Mouse (Mus musculus) ES-Bruce4 (cell line): ENCODE measurements around the gene Pnldc1. TPM values are rescaled to one million over a fixed set of nuclear protein-coding genes. Genes with fewer than 3 reads are reported as not detected.

Source experiments
- H3K27ac ChIP-seq: 2 replicates; pipeline ENCODE4 v1.5.1; 2012; ENCODE audit warnings: low read length, inconsistent platforms; ENCODE audit not compliant: insufficient read depth
- H3K27me3 ChIP-seq: 2 replicates; pipeline ENCODE4 v1.6.1; 2012; ENCODE audit warnings: mild to moderate bottlenecking, low read length, inconsistent platforms; ENCODE audit not compliant: control insufficient read depth, poor library complexity, insufficient read depth, severe bottlenecking
- H3K36me3 ChIP-seq: 2 replicates; pipeline ENCODE4 v1.6.1; 2012; ENCODE audit warnings: inconsistent platforms, mild to moderate bottlenecking, low read length, moderate library complexity; ENCODE audit not compliant: control insufficient read depth, poor library complexity, insufficient read depth, severe bottlenecking
- H3K4me1 ChIP-seq: one replicate; pipeline ENCODE4 v1.8.1; 2011; ENCODE audit warnings: low read length; ENCODE audit not compliant: control insufficient read depth, insufficient read depth
- H3K4me3 ChIP-seq: 2 replicates; pipeline ENCODE4 v1.5.1; 2011; ENCODE audit warnings: low read depth, mild to moderate bottlenecking, low read length
- H3K9ac ChIP-seq: 2 replicates; pipeline ENCODE4 v1.6.1; 2012; ENCODE audit warnings: low read depth, mild to moderate bottlenecking, inconsistent platforms; ENCODE audit not compliant: poor library complexity, severe bottlenecking
- H3K9me3 ChIP-seq: replicated peaks from 2 replicates; pipeline ENCODE4 v1.6.1; 2012; ENCODE audit warnings: mild to moderate bottlenecking, low read length, inconsistent platforms; ENCODE audit not compliant: control insufficient read depth, poor library complexity, insufficient read depth, severe bottlenecking
- CTCF ChIP-seq: IDR thresholded peaks from one replicate; pipeline ENCODE4 v1.8.1; 2011; ENCODE audit warnings: low read depth, low read length
- EP300 ChIP-seq: IDR thresholded peaks from 2 replicates; pipeline ENCODE4 v1.6.1; 2011; ENCODE audit warnings: low read depth, low read length; ENCODE audit not compliant: insufficient read depth
- POLR2A ChIP-seq: IDR thresholded peaks from one replicate; pipeline ENCODE4 v1.8.1; 2011; ENCODE audit warnings: low read length; ENCODE audit not compliant: insufficient read depth
- polyA plus RNA-seq: library from polyadenylated mRNA; stranded (reverse); fragments of >200 nt; gene quantifications from 2 replicates; pipeline ENCODE4 v1.2.4, GENCODE M21; 2011; ENCODE audit warnings: low read depth; ENCODE audit not compliant: missing spikeins, insufficient read depth, insufficient read length

The Pnldc1 gene
- polyA plus RNA-seq, 1 experiment: 31.8 TPM

DNA sequence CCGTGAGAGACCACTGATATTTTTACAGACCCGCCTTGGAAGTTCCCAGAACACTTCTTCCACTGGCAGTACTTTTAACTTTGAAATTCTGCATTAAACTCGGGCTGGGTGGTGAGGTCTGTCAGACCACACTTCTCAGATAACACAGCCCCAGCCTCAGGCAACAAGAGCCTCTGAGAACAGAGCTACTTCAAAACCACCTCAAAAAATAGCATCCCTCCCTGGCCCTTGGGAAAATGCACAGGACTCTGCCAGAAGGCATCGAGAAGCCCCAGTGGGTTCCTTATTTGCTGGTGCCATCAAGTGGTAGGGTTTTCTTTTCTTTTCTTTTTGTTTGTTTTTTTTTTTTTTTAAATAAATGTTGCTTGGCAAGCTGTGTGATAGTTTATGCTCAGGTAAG, 41.4 kb downstream of the Pnldc1 start:
- H3K4me1 ChIP-seq: peaks cover 1% of the 10 kb centered on the region
- H3K27ac ChIP-seq: no peak overlapping the region
- no peak overlapping the region for H3K9ac ChIP-seq
- no peaks in the 10 kb centered on the region for H3K36me3 ChIP-seq
- no peak overlapping the region for H3K4me3 ChIP-seq
- no peak for TF ChIP-seq CTCF
- TF ChIP-seq EP300: no peak
- TF ChIP-seq POLR2A: no peak
- no peaks in the 10 kb centered on the region for H3K9me3 ChIP-seq
- H3K27me3 ChIP-seq: no peaks in the 10 kb centered on the region

DNA sequence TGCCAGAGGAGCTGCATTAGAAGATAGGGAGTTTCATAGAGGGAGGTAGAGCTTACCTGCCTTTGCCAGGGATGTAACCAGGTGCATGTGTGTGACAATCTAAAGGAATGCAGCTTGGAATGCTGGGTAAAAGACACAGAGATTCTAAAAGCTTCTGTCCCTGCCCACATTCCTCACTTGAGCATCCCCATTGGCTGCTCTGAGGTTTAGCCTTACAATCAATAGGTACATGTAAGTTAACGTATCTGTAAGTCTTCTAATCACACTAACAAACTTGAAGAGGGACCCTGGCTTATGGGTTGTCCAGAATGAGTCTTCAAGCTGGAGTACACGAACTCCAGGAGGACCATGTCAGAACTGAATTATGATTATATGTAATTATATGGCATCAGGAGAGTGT, 42.0 kb downstream of the Pnldc1 start, which contains the start of gene Mas1:
TSS of gene Mas1 (minus strand) at position 101 of the 400 bp plus-strand sequence.
- TF ChIP-seq CTCF (no peak), POLR2A (no peak), EP300 (no peak)
- Histone ChIP-seq H3K27me3 (no peaks in the 10 kb centered on the region), H3K4me3 (no peak within 1 kb of the TSS), H3K9me3 (no peaks in the 10 kb centered on the region), H3K9ac (no peak within 1 kb of the TSS), H3K4me1 (peaks cover 1% of the 10 kb centered on the region), H3K27ac (no peak within 1 kb of the TSS), H3K36me3 (no peaks in the 10 kb centered on the region)

GRCm38 (mm10) chr17:12866853-12867252, 43.2 kb downstream of the Pnldc1 start:
- Histone ChIP-seq H3K4me1 (peaks cover 1% of the 10 kb centered on the region), H3K9me3 (no peaks in the 10 kb centered on the region), H3K27ac (no peak overlapping the region), H3K4me3 (no peak overlapping the region), H3K27me3 (no peaks in the 10 kb centered on the region), H3K36me3 (no peaks in the 10 kb centered on the region), H3K9ac (no peak overlapping the region)
- no peak for TF ChIP-seq EP300
- no peak for TF ChIP-seq POLR2A

DNA sequence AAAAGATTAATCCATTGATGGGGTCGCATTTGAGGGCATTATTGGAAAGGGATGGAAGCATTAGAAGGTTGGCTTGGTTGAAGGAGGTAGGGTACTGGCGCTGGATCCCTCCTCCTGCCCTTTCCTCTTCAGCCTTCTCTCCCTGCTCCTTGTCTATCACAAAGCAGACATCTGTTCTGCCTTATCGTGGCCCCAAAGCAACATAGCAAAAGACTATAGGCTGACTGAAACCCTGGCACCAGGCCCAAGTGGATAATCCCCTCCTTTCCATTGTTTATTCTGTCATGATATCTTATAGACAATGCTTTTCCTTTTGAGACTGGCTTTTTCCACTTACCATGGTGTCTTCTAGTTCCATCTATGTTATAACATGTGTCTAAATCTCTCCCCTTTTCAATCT, 44.6 kb downstream of the Pnldc1 start:
- no peak overlapping the region for H3K27ac ChIP-seq
- no peak overlapping the region for H3K9ac ChIP-seq
- H3K36me3 ChIP-seq: no peaks in the 10 kb centered on the region
- no peaks in the 10 kb centered on the region for H3K9me3 ChIP-seq
- TF ChIP-seq CTCF: no peak
- TF ChIP-seq EP300: no peak
- TF ChIP-seq POLR2A: no peak
- H3K4me1 ChIP-seq: peaks cover 1% of the 10 kb centered on the region
- no peaks in the 10 kb centered on the region for H3K27me3 ChIP-seq
- no peak overlapping the region for H3K4me3 ChIP-seq

DNA sequence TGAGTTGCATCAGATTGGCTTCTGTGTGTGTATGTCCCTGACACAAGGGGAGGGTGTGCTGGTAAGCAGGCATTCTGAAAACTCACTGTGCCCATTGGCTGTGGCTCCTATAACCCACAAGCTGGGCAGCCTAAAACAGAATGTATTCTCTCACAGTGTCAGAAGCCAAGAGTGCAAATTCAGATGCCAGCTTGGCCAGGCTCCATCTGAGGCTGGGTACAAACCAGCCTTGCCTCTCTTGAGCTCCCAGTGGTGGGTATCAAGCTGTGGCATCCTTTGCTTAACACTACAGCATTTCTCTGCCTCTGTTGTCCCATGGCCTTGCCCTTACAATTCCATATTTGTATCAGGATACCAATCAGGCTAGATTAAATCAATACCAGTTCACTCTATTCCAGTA, 45.9 kb downstream of the Pnldc1 start:
- no peak overlapping the region for H3K4me3 ChIP-seq
- no peaks in the 10 kb centered on the region for H3K9me3 ChIP-seq

GRCm38 (mm10) chr17:12859006-12859520, 51.0 kb downstream of the Pnldc1 start:
- Histone ChIP-seq H3K9me3 (no peaks in the 10 kb centered on the region), H3K4me3 (no peak overlapping the region), H3K9ac (no peak overlapping the region), H3K27ac (no peak overlapping the region), H3K36me3 (no peaks in the 10 kb centered on the region), H3K27me3 (no peaks in the 10 kb centered on the region), H3K4me1 (no peaks in the 10 kb centered on the region)
- TF ChIP-seq EP300: no peak
- TF ChIP-seq CTCF: no peak
- no peak for TF ChIP-seq POLR2A

More for the DNA sequence above, 45.9 kb downstream of the Pnldc1 start:
- H3K27me3 ChIP-seq: no peaks in the 10 kb centered on the region
- TF ChIP-seq EP300 (no peak), CTCF (no peak), POLR2A (no peak)
- H3K27ac ChIP-seq: no peak overlapping the region
- H3K4me1 ChIP-seq: no peaks in the 10 kb centered on the region
- H3K9ac ChIP-seq: no peak overlapping the region
- no peaks in the 10 kb centered on the region for H3K36me3 ChIP-seq
